Mouse (Mus musculus): ENCODE results near the gene Kif4. TPM values are rescaled to one million over a fixed set of nuclear protein-coding genes. Genes with fewer than 3 reads are reported as not detected.

The Kif4 gene
- polyA plus RNA-seq (2014; fragmentation: Nextera tagmentation; extraction: Ambion mirVana): 2.1 and 3.4 TPM in 2 replicates

GRCm38 (mm10) chrX:100625546-100625801 is at the start of gene Kif4:
Gene Kif4 (plus strand): TSS chrX:100625737.
- no peak for ATAC-seq (ENCODE audit: low read depth)
- Histone ChIP-seq H3K36me3 (ENCODE audit: control insufficient read depth, insufficient read depth, low read length) (no peaks in the 10 kb centered on the region), H3K4me2 (ENCODE audit: low read depth, low read length) (peak within 1 kb of the TSS; percentile 64), H3K9me3 (ENCODE audit: control insufficient read depth, low read length) (no peaks in the 10 kb centered on the region), H3K27me3 (ENCODE audit: control insufficient read depth, insufficient read depth, low read length) (no peaks in the 10 kb centered on the region), H3K4me3 (ENCODE audit: low read depth, low read length) (peak within 1 kb of the TSS; percentile 46), H3K9ac (replicated peaks; ENCODE audit: low read depth, low read length) (peak within 1 kb of the TSS; percentile 44; the same call in 1 of the 2 replicates), H3K27ac (ENCODE audit: low read depth, low read length) (no peak within 1 kb of the TSS), H3K4me1 (ENCODE audit: control insufficient read depth, insufficient read depth, low read length) (no peaks in the 10 kb centered on the region)
- 15% methylated on average over 3 of the region's 3 CpGs for WGBS

DNA sequence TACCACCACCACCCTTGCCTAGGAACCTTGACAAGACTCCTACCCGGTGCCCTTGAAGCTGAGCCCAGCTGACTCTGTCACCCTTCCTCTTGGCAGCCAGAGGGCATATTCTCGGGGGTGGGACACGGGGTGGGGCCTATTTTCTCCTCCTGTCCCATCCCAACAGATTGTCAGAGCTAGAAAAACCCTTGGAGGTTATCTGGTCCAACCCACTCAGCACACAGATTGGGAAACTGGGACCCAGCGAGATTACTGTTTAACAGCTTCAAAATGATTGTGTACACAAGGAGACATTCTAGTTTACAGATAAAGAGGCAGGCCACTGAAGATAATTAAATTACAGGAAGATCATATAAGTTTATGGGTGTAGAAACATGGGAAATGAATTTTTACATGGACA is 30.7 kb upstream of the Kif4 start, which contains the start of gene P2ry4:
TSS of gene P2ry4 (minus strand) at position 79 of the 400 bp plus-strand sequence.
- WGBS: 78% methylated on average over 4 of the region's 4 CpGs
- Histone ChIP-seq H3K4me2 (ENCODE audit: low read depth, low read length) (no peak within 1 kb of the TSS), H3K36me3 (ENCODE audit: control insufficient read depth, insufficient read depth, low read length) (no peaks in the 10 kb centered on the region), H3K27me3 (ENCODE audit: control insufficient read depth, insufficient read depth, low read length) (no peaks in the 10 kb centered on the region), H3K4me1 (ENCODE audit: control insufficient read depth, insufficient read depth, low read length) (no peaks in the 10 kb centered on the region), H3K9ac (replicated peaks; ENCODE audit: low read depth, low read length) (no peak within 1 kb of the TSS), H3K9me3 (ENCODE audit: control insufficient read depth, low read length) (no peaks in the 10 kb centered on the region), H3K27ac (ENCODE audit: low read depth, low read length) (no peak within 1 kb of the TSS), H3K4me3 (ENCODE audit: low read depth, low read length) (no peak within 1 kb of the TSS)
- no peak for ATAC-seq (ENCODE audit: low read depth)

DNA sequence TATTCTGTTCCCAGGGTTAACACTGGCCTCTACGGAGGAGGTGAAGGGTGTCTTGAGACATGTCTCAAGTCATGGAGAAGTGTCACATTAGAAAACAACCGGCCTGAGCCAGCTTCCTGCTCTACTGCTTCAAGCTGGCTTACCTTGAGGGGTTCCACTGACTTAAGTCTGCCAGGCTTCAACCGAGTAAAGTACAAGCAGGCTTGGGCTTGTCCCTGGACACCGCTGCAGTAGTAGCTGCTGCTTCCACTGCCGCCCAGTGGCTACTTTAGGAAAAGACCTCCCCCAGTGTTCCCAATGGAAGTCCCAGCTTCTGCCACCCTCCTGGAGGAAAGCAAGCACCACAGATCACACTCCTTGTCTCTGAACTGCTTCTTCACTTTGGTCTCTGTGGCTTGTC is 28.1 kb upstream of the Kif4 start:
- Histone ChIP-seq H3K36me3 (ENCODE audit: control insufficient read depth, insufficient read depth, low read length) (no peaks in the 10 kb centered on the region), H3K9ac (replicated peaks; ENCODE audit: low read depth, low read length) (no peak overlapping the region), H3K4me2 (ENCODE audit: low read depth, low read length) (no peak overlapping the region), H3K4me3 (ENCODE audit: low read depth, low read length) (no peak overlapping the region), H3K27ac (ENCODE audit: low read depth, low read length) (no peak overlapping the region), H3K4me1 (ENCODE audit: control insufficient read depth, insufficient read depth, low read length) (no peaks in the 10 kb centered on the region), H3K9me3 (ENCODE audit: control insufficient read depth, low read length) (no peaks in the 10 kb centered on the region), H3K27me3 (ENCODE audit: control insufficient read depth, insufficient read depth, low read length) (no peaks in the 10 kb centered on the region)
- 32% methylated on average over 5 of the region's 5 CpGs for WGBS
- ATAC-seq (ENCODE audit: low read depth): no peak

- ATAC-seq (ENCODE audit: low read depth): no peak
- Histone ChIP-seq H3K4me1 (ENCODE audit: control insufficient read depth, insufficient read depth, low read length) (no peaks in the 10 kb centered on the region), H3K4me2 (ENCODE audit: low read depth, low read length) (no peak overlapping the region), H3K9me3 (ENCODE audit: control insufficient read depth, low read length) (no peaks in the 10 kb centered on the region), H3K27me3 (ENCODE audit: control insufficient read depth, insufficient read depth, low read length) (no peaks in the 10 kb centered on the region), H3K27ac (ENCODE audit: low read depth, low read length) (no peak overlapping the region), H3K9ac (replicated peaks; ENCODE audit: low read depth, low read length) (no peak overlapping the region), H3K36me3 (ENCODE audit: control insufficient read depth, insufficient read depth, low read length) (no peaks in the 10 kb centered on the region), H3K4me3 (ENCODE audit: low read depth, low read length) (no peak overlapping the region)
- WGBS: 64% methylated on average over 4 of the region's 4 CpGs
These were observed 25.8 kb upstream of the Kif4 start for GRCm38 (mm10) chrX:100599755-100600154.

- no peak for ATAC-seq (ENCODE audit: low read depth)
- H3K4me1 ChIP-seq (ENCODE audit: control insufficient read depth, insufficient read depth, low read length): no peaks in the 10 kb centered on the region
- H3K9me3 ChIP-seq (ENCODE audit: control insufficient read depth, low read length): no peaks in the 10 kb centered on the region
- H3K4me2 ChIP-seq (ENCODE audit: low read depth, low read length): no peak within 1 kb of the TSS
- no peaks in the 10 kb centered on the region for H3K27me3 ChIP-seq (ENCODE audit: control insufficient read depth, insufficient read depth, low read length)
- no peaks in the 10 kb centered on the region for H3K36me3 ChIP-seq (ENCODE audit: control insufficient read depth, insufficient read depth, low read length)
- H3K27ac ChIP-seq (ENCODE audit: low read depth, low read length): no peak within 1 kb of the TSS
- 77% methylated on average over 1 of the region's 1 CpGs for WGBS
- H3K9ac ChIP-seq (replicated peaks; ENCODE audit: low read depth, low read length): no peak within 1 kb of the TSS
- no peak within 1 kb of the TSS for H3K4me3 ChIP-seq (ENCODE audit: low read depth, low read length)
These were observed 20.2 kb upstream of the Kif4 start, which contains the start of gene Arr3 for GRCm38 (mm10) chrX:100605314-100605713. Gene Arr3 (plus strand): TSS chrX:100605497.

DNA sequence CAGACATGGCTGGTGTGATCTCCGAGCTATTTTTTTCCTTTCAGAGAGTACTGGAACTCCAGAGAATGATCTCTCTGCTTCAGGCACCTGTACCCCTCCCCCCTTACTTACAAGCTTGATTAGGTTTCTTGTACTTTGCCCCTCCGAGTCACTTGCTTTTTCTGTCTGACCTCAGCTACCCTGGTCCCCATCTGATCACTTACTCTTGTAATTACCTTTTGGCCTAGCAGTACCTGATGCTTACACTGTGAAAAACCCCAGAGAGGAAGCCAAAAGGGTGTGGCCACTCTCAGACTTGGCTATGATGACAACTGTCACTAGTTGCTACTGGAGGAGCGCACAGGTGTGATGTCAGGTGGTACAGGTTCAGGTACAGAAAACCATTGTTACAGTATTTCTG is 7.0 kb upstream of the Kif4 start:
- Histone ChIP-seq H3K36me3 (ENCODE audit: control insufficient read depth, insufficient read depth, low read length) (no peaks in the 10 kb centered on the region), H3K9me3 (ENCODE audit: control insufficient read depth, low read length) (no peaks in the 10 kb centered on the region), H3K27ac (ENCODE audit: low read depth, low read length) (no peak overlapping the region), H3K4me3 (ENCODE audit: low read depth, low read length) (no peak overlapping the region), H3K27me3 (ENCODE audit: control insufficient read depth, insufficient read depth, low read length) (no peaks in the 10 kb centered on the region), H3K4me2 (ENCODE audit: low read depth, low read length) (no peak overlapping the region), H3K9ac (replicated peaks; ENCODE audit: low read depth, low read length) (no peak overlapping the region), H3K4me1 (ENCODE audit: control insufficient read depth, insufficient read depth, low read length) (no peaks in the 10 kb centered on the region)
- WGBS: 55% methylated on average over 3 of the region's 3 CpGs
- ATAC-seq (ENCODE audit: low read depth): no peak

DNA sequence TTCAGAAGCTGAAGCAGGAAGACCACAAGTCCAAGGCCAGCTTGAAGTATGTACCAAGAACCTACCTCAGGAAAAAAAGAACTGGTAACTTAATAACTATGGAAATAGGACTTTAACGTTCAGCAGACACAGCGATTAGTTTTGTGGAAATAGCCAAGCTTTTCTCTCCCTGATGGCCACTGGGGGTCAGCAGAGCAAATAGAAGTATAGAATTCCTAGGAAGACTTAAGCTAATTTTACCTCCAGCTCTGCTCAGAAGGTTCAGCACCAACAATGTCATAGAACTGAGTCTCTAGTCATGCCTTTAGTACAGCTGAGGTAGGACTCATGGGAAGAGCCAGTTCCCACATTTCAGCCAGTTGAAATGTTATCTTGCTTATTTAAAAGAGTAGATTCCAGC is 4.2 kb upstream of the Kif4 start:
- H3K36me3 ChIP-seq (ENCODE audit: control insufficient read depth, insufficient read depth, low read length): no peaks in the 10 kb centered on the region
- H3K4me2 ChIP-seq (ENCODE audit: low read depth, low read length): no peak overlapping the region
- no peak overlapping the region for H3K4me3 ChIP-seq (ENCODE audit: low read depth, low read length)
- H3K9ac ChIP-seq (replicated peaks; ENCODE audit: low read depth, low read length): no peak overlapping the region
- H3K9me3 ChIP-seq (ENCODE audit: control insufficient read depth, low read length): no peaks in the 10 kb centered on the region
- 58% methylated on average over 2 of the region's 2 CpGs for WGBS
- no peak overlapping the region for H3K27ac ChIP-seq (ENCODE audit: low read depth, low read length)
- H3K27me3 ChIP-seq (ENCODE audit: control insufficient read depth, insufficient read depth, low read length): no peaks in the 10 kb centered on the region
- no peak for ATAC-seq (ENCODE audit: low read depth)
- H3K4me1 ChIP-seq (ENCODE audit: control insufficient read depth, insufficient read depth, low read length): no peaks in the 10 kb centered on the region

DNA sequence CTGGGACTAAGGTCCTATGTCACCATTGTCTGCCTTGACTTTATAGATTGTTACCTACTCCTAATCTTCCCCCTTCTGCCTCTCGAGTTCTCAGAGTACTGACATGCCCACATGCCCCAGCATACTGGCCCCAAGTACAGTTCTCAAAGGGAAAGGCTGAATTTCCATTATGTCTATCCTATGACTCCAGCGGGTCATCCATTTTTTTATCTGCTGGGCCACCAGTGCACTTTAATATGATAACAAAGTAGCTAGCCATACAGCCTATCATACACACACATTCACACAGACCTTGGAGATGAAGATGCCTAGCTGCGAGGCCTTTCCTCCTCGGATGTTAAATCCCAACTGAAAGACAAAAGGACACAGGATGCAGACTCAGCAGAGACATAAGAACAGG is 1.3 kb upstream of the Kif4 start:
- Histone ChIP-seq H3K4me2 (ENCODE audit: low read depth, low read length) (no peak overlapping the region), H3K9ac (replicated peaks; ENCODE audit: low read depth, low read length) (no peak overlapping the region), H3K9me3 (ENCODE audit: control insufficient read depth, low read length) (no peaks in the 10 kb centered on the region), H3K36me3 (ENCODE audit: control insufficient read depth, insufficient read depth, low read length) (no peaks in the 10 kb centered on the region), H3K4me1 (ENCODE audit: control insufficient read depth, insufficient read depth, low read length) (no peaks in the 10 kb centered on the region), H3K27ac (ENCODE audit: low read depth, low read length) (no peak overlapping the region), H3K4me3 (ENCODE audit: low read depth, low read length) (no peak overlapping the region), H3K27me3 (ENCODE audit: control insufficient read depth, insufficient read depth, low read length) (no peaks in the 10 kb centered on the region)
- WGBS: 87% methylated on average over 4 of the region's 4 CpGs
- ATAC-seq (ENCODE audit: low read depth): no peak

GRCm38 (mm10) chrX:100625146-100625545 is 391 bp upstream of the Kif4 start:
- WGBS: 51% methylated on average over 7 of the region's 7 CpGs
- H3K36me3 ChIP-seq (ENCODE audit: control insufficient read depth, insufficient read depth, low read length): no peaks in the 10 kb centered on the region

More at GRCm38 (mm10) chrX:100625146-100625545, 391 bp upstream of the Kif4 start:
- H3K9ac ChIP-seq (replicated peaks; ENCODE audit: low read depth, low read length): peak overlapping the region; percentile 44; the same call in 1 of the 2 replicates
- no peaks in the 10 kb centered on the region for H3K4me1 ChIP-seq (ENCODE audit: control insufficient read depth, insufficient read depth, low read length)
- H3K4me3 ChIP-seq (ENCODE audit: low read depth, low read length): peak overlapping the region; percentile 46
- H3K27ac ChIP-seq (ENCODE audit: low read depth, low read length): no peak overlapping the region
- H3K27me3 ChIP-seq (ENCODE audit: control insufficient read depth, insufficient read depth, low read length): no peaks in the 10 kb centered on the region
- no peaks in the 10 kb centered on the region for H3K9me3 ChIP-seq (ENCODE audit: control insufficient read depth, low read length)
- ATAC-seq (ENCODE audit: low read depth): no peak
- H3K4me2 ChIP-seq (ENCODE audit: low read depth, low read length): peak overlapping the region; percentile 46
